22 mouse cellular contexts compared by ENCODE assay signal in the genomic region with DNA sequence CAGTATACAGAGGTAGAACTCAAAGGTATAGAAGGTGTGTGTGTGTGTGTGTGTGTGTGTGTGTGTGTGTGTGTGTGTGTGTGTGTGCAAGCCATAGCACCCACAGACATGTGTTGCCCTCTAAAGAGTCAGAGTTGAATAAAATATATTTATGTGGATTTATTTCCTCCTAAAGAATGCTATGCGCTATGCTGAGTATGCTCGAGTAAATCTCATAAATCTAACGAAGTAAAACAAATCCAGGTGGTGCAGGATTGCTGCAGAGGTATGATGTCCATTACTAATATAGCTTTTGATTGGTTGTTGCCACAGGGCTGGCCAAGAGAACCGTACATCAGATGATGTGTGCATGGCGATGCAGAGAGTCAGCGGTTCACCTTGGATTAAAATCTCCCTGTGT.
DNase-seq lines count a peak whose midpoint lies in the region; ATAC-seq and TF ChIP-seq lines count a peak whose summit lies in the region.
"Had no signal": no experiment of that assay in that cellular context is flagged by ENCODE, and none has a peak within 500 bp of the region (broad histone marks: within the 10 kb centered on the region; RNA-seq: fewer than 3 reads in every experiment).

No protein-coding gene starts in this region.

- no peaks in the 10 kb centered on the region for H3K36me3 ChIP-seq in limb, embryonic 12.5 days
- H3K36me3 ChIP-seq in limb, embryonic 14.5 days (ENCODE audit: control insufficient read depth, insufficient read depth, low read length): no peaks in the 10 kb centered on the region
- H3K36me3 ChIP-seq in midbrain, embryonic 15.5 days (replicated peaks): no peaks in the 10 kb centered on the region
- H3K36me3 ChIP-seq: embryonic facial prominence, embryonic 13.5 days; embryonic facial prominence, embryonic 15.5 days; forebrain, embryonic 10.5 days; forebrain, embryonic 12.5 days had no signal

- no peaks in the 10 kb centered on the region for H3K9me3 ChIP-seq in limb, embryonic 12.5 days
- H3K9me3 ChIP-seq in limb, embryonic 14.5 days (ENCODE audit: control insufficient read depth, low read length): no peaks in the 10 kb centered on the region
- H3K9me3 ChIP-seq in midbrain, embryonic 15.5 days: no peaks in the 10 kb centered on the region
- H3K9me3 ChIP-seq: embryonic facial prominence, embryonic 13.5 days; embryonic facial prominence, embryonic 15.5 days; forebrain, embryonic 10.5 days; forebrain, embryonic 12.5 days had no signal

- H3K4me3 ChIP-seq in limb, embryonic 12.5 days (replicated peaks): no peak overlapping the region
- H3K4me3 ChIP-seq in limb, embryonic 14.5 days (replicated peaks; ENCODE audit: low read length): no peak overlapping the region
- no peak overlapping the region for H3K4me3 ChIP-seq in midbrain, embryonic 15.5 days
- H3K4me3 ChIP-seq: embryonic facial prominence, embryonic 13.5 days; embryonic facial prominence, embryonic 15.5 days; erythroblast, embryonic 14.5 days; forebrain, embryonic 10.5 days; forebrain, embryonic 12.5 days had no signal

- H3K4me2 ChIP-seq in limb, embryonic 12.5 days: no peak overlapping the region
- no peak overlapping the region for H3K4me2 ChIP-seq in limb, embryonic 14.5 days (replicated peaks; ENCODE audit: low read depth, low read length, severe bottlenecking)
- H3K4me2 ChIP-seq in midbrain, embryonic 15.5 days: no peak overlapping the region
- H3K4me2 ChIP-seq: embryonic facial prominence, embryonic 13.5 days; embryonic facial prominence, embryonic 15.5 days; forebrain, embryonic 12.5 days had no signal

- no peaks in the 10 kb centered on the region for H3K27me3 ChIP-seq in limb, embryonic 12.5 days
- H3K27me3 ChIP-seq in limb, embryonic 14.5 days (ENCODE audit: control insufficient read depth, insufficient read depth, low read length): no peaks in the 10 kb centered on the region
- H3K27me3 ChIP-seq in midbrain, embryonic 15.5 days (replicated peaks): no peaks in the 10 kb centered on the region
- H3K27me3 ChIP-seq: embryonic facial prominence, embryonic 13.5 days; embryonic facial prominence, embryonic 15.5 days; forebrain, embryonic 12.5 days had no signal

- no peak for TF ChIP-seq POLR2A in limb, embryonic 14.5 days (IDR thresholded peaks at IDR 0.05; ENCODE audit: borderline replicate concordance, extremely low read depth, insufficient read depth, insufficient read length)

- H3K4me1 ChIP-seq in limb, embryonic 12.5 days (replicated peaks): 0 out of 2 replicates have a peak, but pooled peaks cover 3% of the 10 kb centered on the region
- 0 out of 2 replicates have a peak, but pooled peaks cover 2% of the 10 kb centered on the region for H3K4me1 ChIP-seq in limb, embryonic 14.5 days (ENCODE audit: control insufficient read depth, insufficient read depth, low read length)
- no peaks in the 10 kb centered on the region for H3K4me1 ChIP-seq in midbrain, embryonic 15.5 days
- H3K4me1 ChIP-seq: embryonic facial prominence, embryonic 13.5 days; embryonic facial prominence, embryonic 15.5 days; forebrain, embryonic 10.5 days; forebrain, embryonic 12.5 days had no signal

- 56% methylated on average over 6 of the region's 6 CpGs for WGBS in limb, embryonic 12.5 days
- 46% methylated on average over 6 of the region's 6 CpGs for WGBS in limb, embryonic 14.5 days
- WGBS in midbrain, embryonic 15.5 days: 95% methylated on average over 6 of the region's 6 CpGs

- ATAC-seq in limb, embryonic 12.5 days (ENCODE audit: insufficient number of reproducible peaks, insufficient read depth, low FRiP score, low TSS enrichment, low read depth): peak; percentile 71
- peak; percentile 44; the same call in 1 of the 2 replicates for ATAC-seq in limb, embryonic 14.5 days (ENCODE audit: low FRiP score, low read depth)
- ATAC-seq in midbrain, embryonic 15.5 days (replicated peaks): no peak
- no peak for ATAC-seq in megakaryocyte-erythroid progenitor cell, adult 5-6 weeks (replicated peaks; ENCODE audit: low FRiP score, low TSS enrichment, poor library complexity, severe bottlenecking)
- ATAC-seq: forebrain, embryonic 14.5 days had no signal

- H3K9ac ChIP-seq in limb, embryonic 12.5 days (replicated peaks): no peak overlapping the region
- H3K9ac ChIP-seq in limb, embryonic 14.5 days (ENCODE audit: low read depth, low read length, severe bottlenecking): no peak overlapping the region
- no peak overlapping the region for H3K9ac ChIP-seq in midbrain, embryonic 15.5 days
- H3K9ac ChIP-seq: embryonic facial prominence, embryonic 13.5 days; embryonic facial prominence, embryonic 15.5 days; forebrain, embryonic 12.5 days had no signal

- DNase-seq in retina, postnatal 1 day: peak; percentile 18
- no peak for DNase-seq in retina, embryonic 14.5 days (ENCODE audit: low spot score)
- no peak for DNase-seq in limb, embryonic 14.5 days (ENCODE audit: low spot score)
- DNase-seq: adrenal gland, adult 2 months; adrenal gland, postnatal 10 days; adrenal gland, postnatal 25 days; cerebellum, adult 11 months; cerebellum, adult 18-20 months; cerebellum, adult 8-10 months; cerebellum, adult 9-11 months; cerebellum, postnatal 14 days; cerebellum, postnatal 36 days; embryo, embryonic 11 days had no signal

- H3K27ac ChIP-seq in limb, embryonic 12.5 days: no peak overlapping the region
- H3K27ac ChIP-seq in limb, embryonic 14.5 days (replicated peaks; ENCODE audit: low read depth, low read length): no peak overlapping the region
- H3K27ac ChIP-seq in midbrain, embryonic 15.5 days: no peak overlapping the region
- H3K27ac ChIP-seq: embryonic facial prominence, embryonic 13.5 days; embryonic facial prominence, embryonic 15.5 days; forebrain, embryonic 10.5 days; forebrain, embryonic 12.5 days had no signal

Comparison
In these comparisons a context has a peak if more than half of its experiments do, and no peak if none do; other contexts are left out.
1. ATAC-seq: peak in limb, embryonic 12.5 days (single experiment) and limb, embryonic 14.5 days (single experiment); none in midbrain, embryonic 15.5 days (single experiment) and megakaryocyte-erythroid progenitor cell, adult 5-6 weeks (single experiment).